Mouse (Mus musculus) thymus, adult 2 months (tissue): Measurements from ENCODE around the gene Scarf1.

Source experiments
- CTCF ChIP-seq: fragments of 200-500 bp; IDR thresholded peaks from 2 replicates; pipeline ENCODE4 v1.5.1; 2012; ENCODE audit warnings: mild to moderate bottlenecking, control low read depth, low read length, moderate library complexity, borderline replicate concordance; ENCODE audit not compliant: control insufficient read depth, poor library complexity, insufficient read depth; ENCODE audit errors: extremely low read depth
- POLR2A ChIP-seq: fragments of 200-500 bp; IDR thresholded peaks from 2 replicates; pipeline ENCODE4 v1.6.1; 2012; ENCODE audit warnings: mild to moderate bottlenecking, low read length, control low read depth, moderate library complexity; ENCODE audit not compliant: control insufficient read depth, poor library complexity, insufficient read depth; ENCODE audit errors: extremely low read depth

- no peak for TF ChIP-seq POLR2A
- no peak for TF ChIP-seq CTCF
These were observed 12.3 kb downstream of the Scarf1 start for GRCm38 (mm10) chr11:75525531-75526125.
